Mouse (Mus musculus) monocyte, adult 2 months (primary cell): ENCODE measurements around the gene R3hcc1l.

Experiments
- DNase-seq, 2 experiments: peaks; one replicate each; pipeline ENCODE4 v3.0.0; 2022; ENCODE audit warnings: low spot score in 2 of 2, low read depth in 1 of 2

R3hcc1l gene

GRCm38 (mm10) chr19:42518620-42519310 lies at the start of gene R3hcc1l:
R3hcc1l (plus strand) TSS chr19:42518759.
- peak; percentile 87 to 93 for DNase-seq

- no peak for DNase-seq
Observed at GRCm38 (mm10) chr19:42471571-42471970, 47.0 kb upstream of the R3hcc1l start.

GRCm38 (mm10) chr19:42472831-42473230 lies 45.7 kb upstream of the R3hcc1l start:
- DNase-seq = no peak

GRCm38 (mm10) chr19:42477769-42478168 lies 40.8 kb upstream of the R3hcc1l start:
- DNase-seq = no peak

GRCm38 (mm10) chr19:42478303-42478702 lies 40.3 kb upstream of the R3hcc1l start:
- DNase-seq = no peak

GRCm38 (mm10) chr19:42485443-42485842 lies 33.1 kb upstream of the R3hcc1l start:
- no peak for DNase-seq

- DNase-seq = no peak
Observed at GRCm38 (mm10) chr19:42487261-42487660, 31.3 kb upstream of the R3hcc1l start.

- no peak for DNase-seq
Observed at GRCm38 (mm10) chr19:42493257-42493917, 25.2 kb upstream of the R3hcc1l start.

GRCm38 (mm10) chr19:42504156-42504555 lies 14.4 kb upstream of the R3hcc1l start:
- DNase-seq = no peak

- no peak for DNase-seq
Observed at GRCm38 (mm10) chr19:42509625-42510024, 8.9 kb upstream of the R3hcc1l start.

GRCm38 (mm10) chr19:42510276-42511171 lies 8.0 kb upstream of the R3hcc1l start:
- peak in 1 of 2 experiments; percentile 17 for DNase-seq

GRCm38 (mm10) chr19:42515656-42516055 lies 2.9 kb upstream of the R3hcc1l start:
- DNase-seq = no peak

- DNase-seq = no peak
Observed at GRCm38 (mm10) chr19:42516121-42516520, 2.4 kb upstream of the R3hcc1l start.

GRCm38 (mm10) chr19:42517957-42518619 lies 471 bp upstream of the R3hcc1l start:
- no peak for DNase-seq

GRCm38 (mm10) chr19:42519760-42520159 lies 1.2 kb downstream of the R3hcc1l start:
- no peak for DNase-seq

- no peak for DNase-seq
Observed at GRCm38 (mm10) chr19:42524703-42525102, 6.1 kb downstream of the R3hcc1l start.

- DNase-seq = no peak
Observed at GRCm38 (mm10) chr19:42529992-42530437, 11.5 kb downstream of the R3hcc1l start.

GRCm38 (mm10) chr19:42534427-42534826 lies 15.9 kb downstream of the R3hcc1l start:
- DNase-seq = no peak

GRCm38 (mm10) chr19:42537600-42537999 lies 19.0 kb downstream of the R3hcc1l start:
- no peak for DNase-seq

GRCm38 (mm10) chr19:42538911-42539310 lies 20.4 kb downstream of the R3hcc1l start:
- DNase-seq = no peak
